Mouse (Mus musculus) layer of hippocampus, adult 9-10 months (tissue): ENCODE results near the gene Tmem106a.
"Not testable (repeated sequence)": the region's sequence is repeated elsewhere in the genome, so short reads cannot be mapped to it uniquely, and the experiment has no call there.

Experiments used
- DNase-seq: peaks from one replicate; pipeline ENCODE4 v3.0.0; 2022; ENCODE audit warnings: low spot score

The Tmem106a gene

DNA sequence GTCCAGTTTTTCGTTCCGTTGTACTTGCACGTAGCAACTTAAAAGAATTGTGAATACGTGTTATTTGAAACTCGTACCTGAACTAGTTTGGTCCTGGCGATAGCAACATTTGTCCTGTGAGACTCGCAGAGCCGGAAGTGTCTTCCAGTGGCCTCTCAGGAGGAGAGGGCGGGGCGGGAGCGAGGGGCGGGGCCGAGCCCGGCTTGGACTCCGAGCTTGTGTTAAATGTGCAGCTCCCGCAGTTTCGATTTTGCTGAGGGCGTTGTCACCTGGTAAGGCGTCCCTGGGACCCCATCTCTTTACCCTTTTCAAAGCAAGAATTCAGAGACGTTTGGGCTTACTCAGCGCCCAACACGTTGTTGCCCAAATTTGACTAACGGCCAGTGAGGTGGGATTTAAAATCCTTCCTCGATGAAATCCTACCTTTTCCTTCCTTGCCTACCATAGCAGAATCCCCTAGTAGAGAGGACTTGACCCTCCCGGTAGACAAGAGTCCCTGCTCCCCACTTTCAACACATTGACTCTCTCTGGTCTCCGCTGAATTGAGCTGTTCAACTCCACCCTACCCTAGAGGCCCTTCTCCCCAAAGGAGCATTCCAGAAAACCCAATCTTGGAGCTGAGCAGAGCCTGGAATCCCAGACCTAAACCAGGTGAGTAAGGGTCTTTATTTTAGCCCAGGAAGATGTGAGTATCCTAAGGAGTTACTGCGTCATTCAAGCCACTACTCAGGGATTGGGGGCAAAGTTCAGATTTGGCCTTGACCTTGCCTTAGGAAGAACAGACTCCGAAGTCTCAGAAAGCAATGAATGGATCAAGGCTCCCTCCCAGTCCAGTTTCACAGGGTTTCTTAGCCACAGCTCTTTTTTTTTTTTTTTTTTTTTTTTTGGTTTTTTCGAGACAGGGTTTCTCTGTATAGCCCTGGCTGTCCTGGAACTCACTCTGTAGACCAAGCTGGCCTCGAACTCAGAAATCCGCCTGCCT, at the start of gene Tmem106a:
Tmem106a (plus strand) TSS at position 189 of the 982 bp plus-strand sequence.
- DNase-seq: no peak

DNA sequence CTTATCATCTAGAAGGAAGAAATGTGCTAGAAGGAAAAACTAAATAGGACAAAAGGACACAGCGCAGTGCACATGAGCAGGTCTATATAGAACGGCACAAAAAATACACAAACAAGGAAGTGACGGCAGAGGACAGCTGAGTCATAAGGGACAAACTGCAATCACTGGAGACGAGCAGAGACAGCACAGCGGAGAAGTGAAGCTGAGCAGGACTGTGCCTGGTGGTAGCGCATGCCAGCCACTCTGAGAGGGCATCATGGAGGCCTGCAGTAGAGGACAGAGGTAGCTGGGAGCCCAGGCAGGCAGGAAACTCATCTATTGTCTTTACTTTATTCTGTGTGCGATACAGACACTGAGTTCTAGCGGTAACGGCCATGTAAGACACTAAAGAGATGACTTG, 38.5 kb upstream of the Tmem106a start:
- no peak for DNase-seq

DNA sequence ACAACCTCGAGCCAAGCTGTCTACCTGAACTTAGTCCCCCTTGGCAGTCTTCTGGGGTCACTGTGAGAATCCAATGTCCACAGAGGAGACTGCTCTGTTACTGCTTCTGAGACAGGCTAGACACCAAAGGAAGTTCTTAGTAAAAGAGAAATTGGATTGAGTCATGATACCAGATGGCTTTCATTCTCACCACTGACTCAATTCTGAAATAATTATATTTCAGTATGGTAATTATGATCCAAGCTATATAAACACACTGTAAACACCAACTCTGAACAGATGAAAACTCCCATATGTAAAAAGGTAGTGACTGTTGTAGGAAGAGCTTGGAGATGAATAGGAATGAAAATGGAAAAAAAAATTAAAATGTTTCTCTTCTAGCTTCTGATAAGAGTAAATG, 37.9 kb upstream of the Tmem106a start:
- no peak for DNase-seq

DNA sequence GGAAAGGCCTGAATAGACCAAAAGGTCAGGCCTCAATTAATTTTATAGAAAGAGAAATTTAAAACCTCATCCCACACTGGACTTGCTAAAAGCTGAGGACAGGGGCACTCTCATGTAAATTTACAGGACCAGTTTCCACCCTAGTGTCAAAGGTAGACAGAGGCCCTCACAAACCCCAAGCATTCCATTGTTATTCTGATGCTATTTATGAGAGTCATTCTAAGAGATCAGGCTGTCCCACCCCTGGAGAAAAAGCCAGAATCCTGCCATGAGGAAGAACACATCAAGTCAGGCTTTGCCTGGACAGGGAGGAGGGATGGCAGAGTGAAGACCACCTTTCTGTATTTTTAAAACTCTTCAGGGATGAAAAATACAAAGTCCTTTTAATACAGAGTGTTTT, 33.5 kb upstream of the Tmem106a start:
- DNase-seq: no peak

DNA sequence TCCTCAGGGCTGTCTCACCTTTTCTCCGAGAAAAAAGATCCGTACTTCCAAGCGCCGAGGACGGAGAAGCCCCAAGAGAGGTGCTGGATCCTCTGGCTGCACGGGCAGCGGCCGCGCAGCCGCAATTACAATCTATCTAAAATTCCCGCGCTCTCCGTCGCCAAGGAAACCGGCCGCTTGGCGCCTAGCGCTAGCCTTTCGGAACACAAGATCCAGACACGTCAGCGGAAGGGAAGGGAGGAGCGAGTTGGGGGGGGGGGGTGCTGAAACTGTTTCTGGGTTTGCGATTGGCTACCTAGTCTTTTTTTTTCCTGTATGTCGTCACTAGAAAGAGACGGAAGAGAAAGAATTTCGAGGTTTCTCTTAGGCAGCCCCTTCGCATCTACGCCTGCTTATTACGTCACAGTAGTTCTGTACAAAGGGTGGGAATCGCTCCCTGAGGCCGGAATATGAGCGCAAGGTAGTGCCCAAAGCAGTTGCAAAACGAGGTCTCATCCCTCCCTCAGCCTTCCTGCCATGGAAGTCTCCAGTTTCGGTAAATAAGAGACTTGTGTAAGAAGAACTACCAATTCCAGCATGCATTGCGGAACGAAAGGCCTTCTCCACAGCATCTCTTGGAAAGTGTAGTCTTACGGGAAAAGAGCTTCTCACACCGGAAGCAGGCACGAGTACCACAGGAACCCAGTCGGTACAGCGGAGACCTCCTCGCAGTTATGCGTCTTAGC, 30.1 kb upstream of the Tmem106a start, which contains the start of the genes Brca1 and Nbr1:
Brca1 (minus strand) TSS at position 205 of the 725 bp plus-strand sequence.
Nbr1 (plus strand) TSS at position 399 of the 725 bp plus-strand sequence.
- DNase-seq: peak; percentile 98

DNA sequence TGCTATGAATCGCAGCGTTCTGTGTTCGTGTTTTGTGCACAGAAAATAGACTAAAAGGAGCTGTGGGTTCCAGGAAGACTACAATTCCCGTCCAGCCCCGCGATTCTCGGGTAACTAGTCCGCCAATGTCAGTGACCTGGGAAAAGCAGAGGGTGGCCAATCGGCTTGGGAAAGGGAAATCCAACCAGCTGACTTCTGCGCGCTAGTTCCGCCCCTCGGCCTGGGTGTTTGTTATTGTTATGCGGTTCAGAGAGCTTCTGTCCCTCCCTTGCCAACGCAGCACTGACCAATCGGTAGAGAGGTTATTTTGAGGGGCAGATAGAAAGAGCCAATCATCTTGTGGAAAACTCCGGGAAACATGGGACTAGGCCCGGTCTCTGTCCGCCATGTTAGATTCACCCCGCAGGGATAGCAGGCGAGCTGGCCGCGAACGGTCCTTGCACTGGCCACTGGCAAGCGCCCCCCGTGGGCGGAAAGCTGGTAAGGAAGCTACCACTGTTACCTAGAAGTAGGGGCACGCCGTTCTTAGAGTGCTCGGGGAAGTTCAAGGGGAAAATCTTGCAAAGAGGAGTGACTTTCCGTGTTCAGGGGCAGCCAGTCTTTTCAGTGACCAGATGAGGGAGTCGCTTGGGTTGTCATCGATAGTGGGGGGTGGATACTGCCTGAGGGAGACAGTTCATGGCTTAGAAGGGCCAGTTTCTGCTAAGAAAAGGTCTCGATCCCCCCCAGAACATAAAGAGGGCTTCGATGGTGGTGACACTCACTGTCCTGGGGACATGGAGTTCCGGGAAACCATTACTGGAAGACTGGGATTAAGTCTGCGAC, 29.4 kb upstream of the Tmem106a start:
- DNase-seq: peak; percentile 99

DNA sequence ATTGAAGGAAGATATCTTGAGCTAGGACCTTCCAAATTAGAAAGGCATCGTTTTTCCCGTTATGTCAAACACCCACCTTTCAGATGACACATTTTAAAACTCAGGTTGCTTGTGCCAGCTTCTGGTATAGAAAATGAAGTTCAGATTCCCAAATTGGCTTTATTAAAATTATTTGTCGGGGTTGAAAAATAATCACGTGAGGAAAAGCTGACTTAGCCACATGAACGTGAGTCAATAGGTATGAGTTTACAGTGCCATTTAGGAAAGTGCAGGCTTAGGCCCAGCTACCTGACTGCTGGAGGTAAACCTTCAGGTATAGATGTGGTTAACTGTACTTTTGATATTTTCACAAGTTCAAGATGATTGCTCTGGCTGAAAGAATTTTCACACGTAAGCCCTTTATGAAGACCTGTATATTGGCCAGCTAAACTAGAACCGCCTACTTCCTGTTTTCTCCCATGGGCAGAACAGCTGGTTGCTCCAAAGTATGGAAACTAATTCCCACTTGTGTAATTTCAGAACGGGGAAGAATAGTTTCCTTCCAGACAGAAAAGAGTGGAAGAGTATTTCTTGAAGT, 28.6 kb upstream of the Tmem106a start:
- no peak for DNase-seq

DNA sequence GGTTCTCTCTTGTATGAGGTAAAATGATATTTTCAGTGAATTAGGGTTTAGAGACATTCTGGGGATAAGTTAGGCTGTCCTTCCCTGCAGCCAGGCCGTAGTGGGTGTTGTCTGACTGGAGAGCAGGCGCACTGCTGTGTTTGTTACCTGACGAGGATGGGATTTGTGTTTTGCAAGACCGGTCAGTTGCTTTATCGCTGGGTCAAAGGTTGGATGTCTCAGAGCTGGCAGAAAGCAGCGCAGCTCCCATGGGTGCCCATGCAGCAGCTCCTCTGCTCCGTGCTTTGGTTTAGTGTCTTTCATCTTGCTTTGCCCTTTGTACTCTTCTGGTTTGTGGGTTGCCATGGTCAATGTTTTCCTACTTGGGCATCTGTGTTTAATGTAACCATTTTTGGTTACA, 25.5 kb upstream of the Tmem106a start:
- no peak for DNase-seq

DNA sequence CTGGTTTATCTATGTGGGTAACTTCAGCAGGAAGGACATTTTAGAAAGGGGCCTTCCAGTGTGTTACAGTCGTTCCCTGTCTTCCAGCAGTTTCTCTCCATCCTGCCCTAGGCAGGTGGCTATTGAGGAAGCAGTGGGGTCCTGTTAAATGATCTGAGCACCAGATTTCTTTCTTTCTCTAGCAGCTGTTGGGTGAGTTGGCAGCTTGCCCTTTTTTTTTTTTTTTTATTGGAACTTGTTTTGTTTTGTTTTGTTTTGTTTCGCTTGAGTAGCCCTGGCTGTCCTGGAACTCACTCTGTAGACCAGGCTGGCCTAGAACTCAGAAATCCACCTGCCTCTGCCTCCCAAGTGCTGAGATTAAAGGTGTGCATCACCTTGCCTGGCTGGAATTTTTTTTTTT, 25.1 kb upstream of the Tmem106a start:
- no peak for DNase-seq

DNA sequence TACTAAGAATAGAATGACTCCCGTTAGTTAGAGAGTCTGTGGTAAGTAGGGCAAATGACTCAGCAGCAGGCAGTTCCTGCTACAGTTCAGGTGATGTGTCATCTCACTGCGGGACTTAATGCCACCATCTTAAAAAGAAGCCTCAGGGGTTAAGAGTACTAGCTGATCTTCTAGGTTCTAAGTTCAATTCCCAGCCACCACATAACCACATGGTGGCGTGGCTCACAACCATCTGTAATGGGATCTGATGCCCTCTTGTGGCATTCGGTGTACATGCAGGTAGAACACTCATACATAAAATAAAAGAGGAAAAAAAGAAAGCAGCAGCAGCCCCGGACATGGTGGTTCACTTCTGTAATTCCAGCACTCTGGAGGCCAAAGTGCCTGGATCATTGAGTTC, 19.7 kb upstream of the Tmem106a start:
- DNase-seq: no peak

DNA sequence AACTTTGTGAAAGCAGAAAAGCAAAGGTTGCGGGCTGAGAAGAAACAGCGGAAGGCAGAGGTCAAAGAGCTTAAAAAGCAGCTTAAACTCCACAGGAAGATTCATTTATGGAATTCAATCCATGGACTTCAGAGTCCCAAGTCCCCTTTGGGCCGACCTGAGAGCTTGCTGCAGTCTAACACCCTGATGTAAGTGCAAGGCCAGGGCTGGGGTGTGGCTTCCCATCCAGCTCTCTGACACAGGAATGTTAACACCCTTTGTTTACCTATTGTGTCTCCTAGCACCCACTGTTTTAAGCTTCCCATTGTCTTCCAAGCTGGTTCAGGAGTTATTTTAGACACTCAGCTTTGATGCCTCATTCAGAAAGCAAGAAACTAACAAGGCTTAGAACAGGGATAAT, 13.6 kb upstream of the Tmem106a start:
- DNase-seq: no peak

DNA sequence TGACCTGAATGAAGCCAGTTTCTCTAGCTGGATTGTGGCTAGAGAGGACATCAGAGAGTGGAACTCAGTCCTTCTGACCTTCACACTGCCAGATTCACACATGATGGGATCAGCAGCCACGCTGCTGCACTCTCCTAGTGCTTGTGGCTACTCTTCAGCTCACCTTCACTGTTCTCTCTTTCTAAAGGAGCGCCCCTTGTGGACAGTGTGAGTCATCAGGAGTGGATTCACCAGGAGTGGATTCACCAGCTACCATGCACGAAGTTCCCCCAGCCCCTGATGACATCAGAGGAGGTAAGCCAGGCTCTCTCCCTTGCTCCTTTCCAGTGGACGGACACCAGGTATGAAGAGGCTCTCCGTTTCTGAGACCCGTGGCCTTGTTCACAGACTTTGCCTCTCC, 5.9 kb upstream of the Tmem106a start:
- no peak for DNase-seq

DNA sequence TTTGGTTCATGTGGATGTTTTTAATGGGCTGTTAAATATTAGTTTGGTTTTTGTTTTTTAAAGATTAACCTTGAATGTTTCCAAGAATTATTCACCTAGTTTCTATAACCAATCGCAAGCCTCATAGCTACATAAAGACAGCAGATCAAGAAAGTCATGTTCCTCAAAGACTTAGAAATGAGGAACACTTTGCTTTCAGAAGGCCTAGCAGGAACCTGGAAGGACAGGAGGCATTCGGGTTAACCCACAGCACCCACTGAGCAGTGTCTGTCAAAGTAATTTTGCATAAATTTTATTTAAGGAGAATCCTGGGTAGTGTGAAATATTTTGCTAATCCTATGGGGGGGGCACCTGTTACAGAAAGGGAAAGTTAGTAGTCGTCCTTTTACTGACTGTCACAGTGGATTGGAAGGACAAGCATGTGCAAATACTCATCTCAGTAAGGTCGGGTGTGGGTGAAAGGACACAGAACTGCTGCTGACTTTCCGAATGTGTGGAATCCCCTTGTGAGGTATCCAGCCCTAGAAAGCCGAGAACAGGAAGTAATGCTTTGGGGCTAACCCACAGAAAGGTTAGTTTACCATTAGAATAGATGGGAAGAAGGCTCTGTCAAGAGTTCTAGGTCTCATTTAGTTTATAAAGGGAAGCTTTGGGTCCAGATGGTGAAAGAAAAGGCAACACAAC, 819 bp upstream of the Tmem106a start:
- DNase-seq: no peak

DNA sequence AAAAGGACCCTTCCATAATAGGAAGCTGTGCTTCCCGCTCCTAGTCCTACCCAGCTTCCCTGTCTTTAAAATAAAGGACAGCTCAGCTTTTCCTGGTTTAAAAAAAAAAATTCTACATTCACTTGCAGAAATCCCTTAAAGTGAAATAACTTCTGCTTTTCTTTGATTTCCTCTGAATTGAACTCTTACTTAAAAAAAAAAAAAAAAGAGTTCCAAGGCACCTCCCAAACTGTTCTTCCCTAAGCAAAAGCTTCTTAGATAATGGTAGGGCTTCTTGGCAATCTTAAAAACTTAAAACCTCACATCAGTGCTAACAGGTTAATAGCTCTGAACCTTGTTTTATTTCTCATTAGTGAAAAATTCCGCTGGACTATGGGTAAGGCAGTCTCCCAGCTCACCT, 1.2 kb downstream of the Tmem106a start:
- DNase-seq: no peak

DNA sequence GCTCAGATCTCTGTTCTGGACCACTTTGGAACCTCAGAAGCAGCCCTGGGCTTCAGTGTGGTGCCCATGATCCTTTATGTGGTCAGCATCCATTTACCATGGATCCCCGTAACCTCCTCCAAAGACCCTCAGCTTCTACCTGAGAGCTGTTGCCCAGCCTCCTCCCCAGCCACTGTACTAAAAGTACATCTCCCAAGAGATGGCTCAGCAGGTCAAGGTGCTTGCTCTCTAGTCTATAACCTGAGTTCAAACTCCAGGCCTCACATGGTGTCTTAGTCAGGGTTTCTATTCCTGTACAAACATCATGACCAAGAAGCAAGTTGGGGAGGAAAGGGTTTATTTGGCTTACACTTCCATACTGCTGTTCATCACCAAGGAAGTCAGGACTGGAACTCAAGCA, 3.0 kb downstream of the Tmem106a start:
- not testable (repeated sequence) for DNase-seq

DNA sequence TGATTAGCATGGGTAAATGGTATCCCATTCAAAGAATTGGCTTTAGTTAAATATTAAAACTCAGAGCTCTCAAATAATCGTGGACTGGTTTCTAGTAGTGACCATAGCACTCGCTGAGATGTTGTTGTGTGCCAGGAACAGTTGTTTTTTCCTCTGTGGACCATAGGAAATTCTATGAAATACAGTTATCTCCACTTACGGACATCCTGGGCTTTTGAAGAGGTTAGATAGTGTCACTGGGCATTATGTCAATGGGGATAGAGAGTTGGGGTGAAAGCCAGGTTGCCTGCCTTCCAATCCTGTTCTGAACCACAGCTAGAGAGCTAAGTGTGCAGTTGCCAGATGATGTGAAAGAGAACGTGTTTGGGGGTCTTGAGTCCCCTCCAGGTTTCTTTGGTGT, 3.8 kb downstream of the Tmem106a start:
- DNase-seq: no peak

DNA sequence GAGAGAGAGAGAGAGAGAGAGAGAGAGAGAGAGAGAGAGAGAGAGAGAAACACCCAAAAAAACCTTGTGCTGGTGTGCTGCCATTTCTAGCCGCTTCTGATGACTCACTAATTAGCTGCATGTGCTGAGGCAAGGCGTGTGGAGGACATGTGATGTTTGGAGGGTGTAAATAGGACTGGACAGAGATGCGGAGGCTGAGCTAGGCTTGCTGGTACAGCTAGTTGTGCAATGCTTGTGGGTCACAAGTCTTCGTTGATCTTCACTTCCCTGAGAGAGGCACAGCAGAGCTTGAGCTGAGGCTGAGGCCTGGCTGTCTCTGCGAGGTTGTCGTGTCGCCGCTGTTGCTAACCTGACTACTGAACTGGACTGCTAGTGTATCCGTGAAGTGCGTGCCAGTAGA, 5.6 kb downstream of the Tmem106a start:
- no peak for DNase-seq

DNA sequence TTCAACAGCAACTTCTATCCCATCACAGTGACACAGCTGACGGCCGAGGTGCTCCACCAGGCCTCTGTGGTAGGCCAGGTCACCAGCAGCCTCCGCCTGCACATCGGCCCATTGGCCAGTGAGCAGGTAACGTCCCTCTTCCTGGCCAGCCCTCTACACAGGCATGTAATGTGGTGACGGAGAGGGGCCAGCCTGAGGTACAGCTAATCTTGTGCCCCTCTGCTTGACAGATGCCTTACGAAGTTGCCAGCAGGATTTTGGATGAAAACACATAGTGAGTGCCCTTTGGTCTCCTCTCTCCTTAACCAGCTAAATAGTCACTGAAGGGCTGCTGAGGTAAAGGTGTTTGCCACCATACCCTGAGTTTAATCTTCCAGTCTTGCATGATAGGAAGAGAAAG, 6.8 kb downstream of the Tmem106a start:
- no peak for DNase-seq

DNA sequence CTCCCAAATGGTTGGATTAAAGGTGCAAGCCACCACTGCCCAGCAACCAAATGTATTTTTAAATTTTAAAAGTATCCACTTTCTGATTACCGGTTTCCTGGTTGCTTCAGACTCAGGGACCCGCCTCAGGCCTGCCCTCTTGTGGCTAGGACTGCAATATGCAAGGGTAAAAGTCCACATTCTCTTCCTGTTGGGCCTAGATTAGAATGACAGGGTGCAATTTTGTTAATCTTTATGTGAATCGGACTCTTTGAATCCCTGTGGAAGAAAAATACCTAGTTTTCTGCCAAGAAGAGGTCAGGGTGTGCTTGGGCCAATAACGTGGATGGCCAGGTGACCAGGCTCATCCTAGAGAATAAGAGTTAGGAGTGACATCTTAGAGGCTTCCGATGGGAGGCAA, 7.4 kb downstream of the Tmem106a start:
- no peak for DNase-seq

DNA sequence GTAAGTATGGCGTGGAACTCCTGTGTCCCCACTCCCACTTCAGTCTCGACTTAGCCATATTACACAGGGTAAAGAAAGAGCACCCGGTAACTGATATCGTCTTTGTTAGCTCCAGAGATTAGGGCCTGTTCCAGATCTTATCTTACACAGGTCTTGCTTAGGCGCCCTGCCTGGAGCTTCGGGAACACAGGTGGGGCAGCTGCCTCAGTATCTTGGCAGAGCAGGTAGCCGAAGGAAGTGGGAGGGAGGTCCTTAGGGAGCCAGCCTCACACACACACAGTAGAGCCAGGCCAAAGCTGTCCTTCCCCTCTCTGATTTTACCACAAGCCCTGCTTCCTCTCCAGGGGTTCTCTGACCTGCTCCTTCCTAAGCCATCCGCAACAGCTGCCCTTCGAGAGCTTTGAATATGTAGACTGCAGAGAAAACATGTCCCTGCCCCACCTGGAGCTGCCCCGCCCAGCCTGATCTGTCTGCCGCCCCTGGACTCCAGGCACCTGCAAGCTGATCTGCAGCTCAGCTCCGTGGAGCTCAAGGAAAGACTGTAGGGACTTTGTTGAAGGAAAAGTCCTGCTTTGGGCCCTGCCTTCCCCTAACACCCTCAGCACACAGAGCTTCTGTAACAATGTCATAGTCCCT, 8.1 kb downstream of the Tmem106a start:
- DNase-seq: no peak

DNA sequence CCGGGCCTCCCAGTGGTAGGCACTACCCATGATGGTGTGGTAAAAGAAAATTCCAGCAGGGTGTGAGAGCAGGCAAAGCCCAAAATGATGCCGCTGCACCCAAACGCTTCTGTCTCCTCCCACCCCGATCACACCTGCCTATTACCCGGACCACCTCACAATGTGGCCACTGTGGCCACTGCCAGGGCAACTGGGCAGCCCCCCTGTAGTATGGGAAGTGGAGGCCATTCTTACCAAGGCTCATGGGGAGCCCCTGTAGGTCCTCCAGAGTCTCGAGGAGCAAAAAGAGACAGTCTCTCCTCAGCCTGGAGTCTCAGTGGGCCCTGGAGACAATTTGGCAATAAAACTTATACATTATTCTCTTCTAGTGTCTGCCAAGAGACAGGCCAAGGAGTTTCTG, 17.1 kb downstream of the Tmem106a start, which contains the start of gene Gm11634:
Gm11634 (minus strand) TSS at position 101 of the 400 bp plus-strand sequence.
- no peak for DNase-seq
